Comparison of ENCODE assay signal across 16 mouse cellular contexts in genomic region chr17:26162736-26163135, GRCm38 (mm10). TPM values are rescaled to one million over a fixed set of nuclear protein-coding genes. Genes with fewer than 3 reads are reported as not detected.
"Had no signal": no experiment of that assay in that cellular context is flagged by ENCODE, and none has a peak within 500 bp of the region (broad histone marks: within the 10 kb centered on the region; RNA-seq: fewer than 3 reads in every experiment).

No protein-coding gene starts in this region.

- H3K27ac ChIP-seq: limb, embryonic 12.5 days; limb, embryonic 15.5 days; liver, embryonic 14.5 days had no signal

- H3K9me3 ChIP-seq: limb, embryonic 12.5 days; limb, embryonic 15.5 days had no signal

- H3K4me2 ChIP-seq: limb, embryonic 12.5 days; limb, embryonic 15.5 days; liver, embryonic 11.5 days; midbrain, embryonic 11.5 days had no signal

- ATAC-seq: liver, postnatal 0 days had no signal

- H3K27me3 ChIP-seq: limb, embryonic 12.5 days; limb, embryonic 15.5 days had no signal

- H3K9ac ChIP-seq: limb, embryonic 12.5 days; limb, embryonic 15.5 days; liver, embryonic 14.5 days; liver, postnatal 0 days had no signal

- H3K4me1 ChIP-seq: limb, embryonic 12.5 days; limb, embryonic 15.5 days had no signal

- DNase-seq: kidney, adult 9 months; kidney, postnatal 14 days; kidney, postnatal 4 days; left cerebral cortex, postnatal 4 days; liver, postnatal 0 days; midbrain, embryonic 14.5 days; thymus, adult 18-20 months; thymus, postnatal 36 days had no signal

- H3K4me3 ChIP-seq: limb, embryonic 12.5 days; limb, embryonic 15.5 days had no signal

RNA-seq across cellular contexts. Expression of gene Pdia2, which starts 36.2 kb away (rescaled TPM):
- total RNA-seq: midbrain, postnatal 0 days had no signal
- polyA plus RNA-seq: midbrain, embryonic 14.5 days; midbrain, postnatal 0 days; testis, adult 2 months had no signal

RNA-seq across cellular contexts. Expression of gene Rgs11, which starts 40.0 kb away (rescaled TPM):
- total RNA-seq: megakaryocyte-erythroid progenitor cell, adult 5-6 weeks had no signal
- polyA plus RNA-seq: liver, postnatal 0 days had no signal
